Comparison of ENCODE assay signal across 11 mouse cellular contexts in the genomic region with DNA sequence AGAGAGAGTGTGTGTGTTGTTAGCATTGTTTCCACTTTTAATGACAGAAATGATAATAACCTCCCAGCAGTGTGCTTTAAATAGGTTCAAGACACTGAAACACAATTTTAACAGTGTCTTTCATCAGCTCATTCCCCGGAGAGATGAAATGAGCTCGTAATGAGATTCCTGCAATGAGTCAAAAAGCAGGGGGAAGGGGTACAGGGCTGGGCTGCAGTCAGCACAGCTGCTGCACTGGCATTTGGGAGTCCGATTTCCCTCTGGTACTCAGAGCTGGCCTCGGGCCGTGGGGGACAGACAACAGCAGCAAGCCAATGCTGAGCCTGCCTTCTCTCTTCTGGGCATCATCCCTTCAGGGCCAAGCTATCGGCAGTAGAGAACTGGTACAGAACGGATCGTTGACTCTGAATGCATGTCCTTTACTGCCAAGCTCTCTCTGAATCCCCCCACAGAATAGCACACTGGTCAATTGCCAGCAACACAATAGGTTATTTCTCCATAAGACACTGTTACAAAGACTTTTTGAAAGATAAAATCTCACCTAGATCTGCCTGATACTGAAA. TPM values are rescaled to one million over a fixed set of nuclear protein-coding genes. Genes with fewer than 3 reads are reported as not detected.
DNase-seq lines count a peak whose midpoint lies in the region; ATAC-seq and TF ChIP-seq lines count a peak whose summit lies in the region.
"Had no signal": no experiment of that assay in that cellular context is flagged by ENCODE, and none has a peak within 500 bp of the region (broad histone marks: within the 10 kb centered on the region; RNA-seq: fewer than 3 reads in every experiment).

No protein-coding gene starts in this region.

- peak overlapping the region; percentile 51 for H3K4me2 ChIP-seq in myocyte (ENCODE audit: low read depth)
- H3K4me2 ChIP-seq: liver, embryonic 12.5 days; stomach, embryonic 15.5 days had no signal

- peaks cover 9% of the 10 kb centered on the region for H3K4me1 ChIP-seq in hindbrain, embryonic 10.5 days (replicated peaks)
- H3K4me1 ChIP-seq: liver, embryonic 12.5 days; stomach, embryonic 15.5 days had no signal

- peak; percentile 34 for TF ChIP-seq POLR2A in myocyte (IDR thresholded peaks at IDR 0.05; ENCODE audit: insufficient read length, low read depth)

- no peak for TF ChIP-seq CTCF in layer of hippocampus, adult 2 months (conservative IDR thresholded peaks at IDR 0.05)

- H3K79me2 ChIP-seq in myocyte (ENCODE audit: control insufficient read depth, insufficient read depth) = no peaks in the 10 kb centered on the region

- ATAC-seq in CD4-positive, CD25-positive, alpha-beta regulatory T cell, adult 4 months = no peak
- ATAC-seq: liver, embryonic 12.5 days had no signal

- no peak overlapping the region for H3ac ChIP-seq in myocyte (ENCODE audit: control insufficient read depth, insufficient read length)

- WGBS in hindbrain, embryonic 10.5 days = 41% methylated on average over 8 of the region's 8 CpGs

- H3K36me3 ChIP-seq in hindbrain, embryonic 10.5 days = no peaks in the 10 kb centered on the region
- H3K36me3 ChIP-seq in myocyte (ENCODE audit: control insufficient read depth, insufficient read depth) = no peaks in the 10 kb centered on the region
- H3K36me3 ChIP-seq: liver, embryonic 12.5 days; stomach, embryonic 15.5 days had no signal

- H3K27me3 ChIP-seq in hindbrain, embryonic 10.5 days (ENCODE audit: insufficient read depth, poor library complexity, severe bottlenecking) = no peaks in the 10 kb centered on the region
- H3K27me3 ChIP-seq in myocyte (ENCODE audit: control insufficient read depth, insufficient read depth, insufficient read length) = no peaks in the 10 kb centered on the region
- H3K27me3 ChIP-seq: liver, embryonic 12.5 days; stomach, embryonic 15.5 days had no signal

- H3K27ac ChIP-seq in layer of hippocampus, adult 2 months = no peak overlapping the region
- H3K27ac ChIP-seq in hindbrain, embryonic 10.5 days = no peak overlapping the region
- H3K27ac ChIP-seq: liver, embryonic 12.5 days; stomach, embryonic 15.5 days had no signal

- no peaks in the 10 kb centered on the region for H3K9me3 ChIP-seq in hindbrain, embryonic 10.5 days
- H3K9me3 ChIP-seq: liver, embryonic 12.5 days; stomach, embryonic 15.5 days had no signal

- no peak overlapping the region for H3K4me3 ChIP-seq in layer of hippocampus, adult 2 months
- no peak overlapping the region for H3K4me3 ChIP-seq in hindbrain, embryonic 10.5 days
- no peak overlapping the region for H3K4me3 ChIP-seq in myocyte
- H3K4me3 ChIP-seq: liver, embryonic 12.5 days; stomach, embryonic 15.5 days had no signal

- DNase-seq in layer of hippocampus, postnatal 10 days (ENCODE audit: low spot score in 2 of 2) = peak; percentile 7 to 18
- no peak for DNase-seq in layer of hippocampus, adult 2 months (ENCODE audit: low spot score in 2 of 2)
- peak; percentile 45 for DNase-seq in brain, adult 2 months (ENCODE audit: low read depth, low spot score)
- DNase-seq in hindbrain, embryonic 10.5 days (ENCODE audit: low spot score) = peak; percentile 19
- DNase-seq in layer of hippocampus, adult 11-12 months (ENCODE audit: low spot score) = no peak
- no peak for DNase-seq in kidney, postnatal 25 days
- DNase-seq: kidney, adult 11 months had no signal

TF ChIP-seq in myocyte, 11 proteins besides CTCF, POLR2A, EP300 and RAD21:
- TF ChIP-seq USF1 (IDR thresholded peaks at IDR 0.05; ENCODE audit: low read depth) = no peak
- peak in 2 of 3 experiments; percentile 49 to 82 for TF ChIP-seq MYOD1 (IDR thresholded peaks at IDR 0.05; ENCODE audit: control insufficient read depth in 1 of 3, insufficient read length in 2 of 3, low read depth in 2 of 3)
- peak in 2 of 3 experiments; percentile 44 to 86 for TF ChIP-seq MYOG (IDR thresholded peaks at IDR 0.05; ENCODE audit: control insufficient read depth in 1 of 3, insufficient read depth in 1 of 3, insufficient read length in 2 of 3, low read depth in 2 of 3)
- no peak for TF ChIP-seq CEBPB (IDR thresholded peaks at IDR 0.05; ENCODE audit: insufficient read depth, poor library complexity, severe bottlenecking)
- TF ChIP-seq TCF3 (IDR thresholded peaks at IDR 0.05; ENCODE audit: insufficient read length, low read depth) = no peak
- peak; percentile 26 for TF ChIP-seq TCF12 (IDR thresholded peaks at IDR 0.05; ENCODE audit: insufficient read depth, poor library complexity, severe bottlenecking)

RNA-seq across cellular contexts. Expression of a gene that starts 34.7 kb away (rescaled TPM):
- total RNA-seq in layer of hippocampus, postnatal 10 days (2021) = 100 to 1,000 TPM in 1 of 2 experiments, 10 to 100 TPM in 1; 94.5 to 111 TPM
- 100 to 1,000 TPM in 1 of 2 experiments, 10 to 100 TPM in 1; 91.1 to 103 TPM for total RNA-seq in layer of hippocampus, adult 2 months (2021)
- 131 and 132 TPM in 2 replicates for polyA plus RNA-seq in hindbrain, embryonic 10.5 days (2016; fragmentation: Nextera tagmentation; extraction: Ambion mirVana)
- polyA plus RNA-seq in myocyte (2012; fragmentation: generic; extraction: Trizol) = 123 TPM
- polyA plus RNA-seq in CD4-positive, CD25-positive, alpha-beta regulatory T cell, adult 4 months (2017; shearing (Covaris generic)) = 100 to 1,000 TPM; 107 to 123 TPM

Comparison
In these comparisons a context has a peak if more than half of its experiments do, and no peak if none do; other contexts are left out.
1. DNase-seq: peak in layer of hippocampus, postnatal 10 days (2 of 2), brain, adult 2 months (single experiment) and hindbrain, embryonic 10.5 days (single experiment); none in layer of hippocampus, adult 2 months (0 of 2), layer of hippocampus, adult 11-12 months (single experiment) and kidney, postnatal 25 days (0 of 2).